Mouse (Mus musculus) layer of hippocampus, postnatal 25 days (tissue): ENCODE results near the gene Pgrmc2. TPM values are rescaled to one million over a fixed set of nuclear protein-coding genes. Genes with fewer than 3 reads are reported as not detected.

Experiments
- total RNA-seq, 2 experiments: library from RNA; stranded (reverse); gene quantifications; 2 replicates each; pipeline ENCODE4 v1.2.3; 2021

Gene Pgrmc2
- total RNA-seq, 2 experiments from 2014 or later, result 51.1 to 52.5 TPM

Other genes starting within 250 kb of the Pgrmc2 start
- gene Mfsd8, start 236.2 kb downstream of the Pgrmc2 start, total RNA-seq, result 10 to 100 TPM; 19.5 to 20.1 TPM
- 10 to 100 TPM; 12.2 to 14.6 TPM for gene Abhd18, start 236.1 kb downstream of the Pgrmc2 start, total RNA-seq
- under 1 TPM; 0.15 to 0.31 TPM for gene 1700034I23Rik, start 180.5 kb downstream of the Pgrmc2 start, total RNA-seq
- 10 to 100 TPM; 14.7 to 14.9 TPM for gene Larp1b, start 133.2 kb downstream of the Pgrmc2 start, total RNA-seq